Mouse (Mus musculus): ENCODE measurements around the gene Chic1. TPM values are rescaled to one million over a fixed set of nuclear protein-coding genes. Genes with fewer than 3 reads are reported as not detected.

The Chic1 gene
- polyA plus RNA-seq, 1 experiment from 2014 or later: 3.0 TPM

GRCm38 (mm10) chrX:103371627-103372026, 15.4 kb downstream of the Chic1 start:
- H3K4me3 ChIP-seq (ENCODE audit: low read depth, low read length): no peak overlapping the region
- TF ChIP-seq CTCF (IDR thresholded peaks at IDR 0.05; ENCODE audit: low read depth): peak; percentile 44
- 29% methylated on average over 2 of the region's 2 CpGs for WGBS
- ATAC-seq (ENCODE audit: insufficient read depth) (no peak), DNase-seq (peak; percentile 50)
- no peak overlapping the region for H3K9ac ChIP-seq
- H3K9me3 ChIP-seq (ENCODE audit: low read depth, low read length): no peaks in the 10 kb centered on the region
- no peak overlapping the region for H3K27ac ChIP-seq (ENCODE audit: low read depth)
- no peaks in the 10 kb centered on the region for H3K4me1 ChIP-seq (ENCODE audit: insufficient read depth)
- 0 out of 2 replicates have a peak, but pooled peaks cover 4% of the 10 kb centered on the region for H3K27me3 ChIP-seq (ENCODE audit: insufficient read depth, low read length)
- H3K4me2 ChIP-seq: no peak overlapping the region
- no peaks in the 10 kb centered on the region for H3K36me3 ChIP-seq (ENCODE audit: insufficient read depth)

- Histone ChIP-seq H3K27ac (ENCODE audit: low read depth) (no peak overlapping the region), H3K4me2 (no peak overlapping the region), H3K36me3 (ENCODE audit: insufficient read depth) (no peaks in the 10 kb centered on the region), H3K9ac (no peak overlapping the region), H3K4me1 (ENCODE audit: insufficient read depth) (no peaks in the 10 kb centered on the region), H3K4me3 (ENCODE audit: low read depth, low read length) (no peak overlapping the region), H3K9me3 (ENCODE audit: low read depth, low read length) (no peaks in the 10 kb centered on the region), H3K27me3 (ENCODE audit: insufficient read depth, low read length) (no peaks in the 10 kb centered on the region)
- WGBS: 54% methylated on average over 5 of the region's 5 CpGs
- ATAC-seq (ENCODE audit: insufficient read depth) (no peak), DNase-seq (peak; percentile 53)
- TF ChIP-seq CTCF (IDR thresholded peaks at IDR 0.05; ENCODE audit: low read depth): peak; percentile 55
Observed at GRCm38 (mm10) chrX:103374250-103374649, 18.0 kb downstream of the Chic1 start.

- Histone ChIP-seq H3K4me2 (no peak overlapping the region), H3K4me3 (ENCODE audit: low read depth, low read length) (no peak overlapping the region), H3K36me3 (ENCODE audit: insufficient read depth) (no peaks in the 10 kb centered on the region), H3K9ac (no peak overlapping the region), H3K4me1 (ENCODE audit: insufficient read depth) (no peaks in the 10 kb centered on the region), H3K27me3 (ENCODE audit: insufficient read depth, low read length) (no peaks in the 10 kb centered on the region; the same call in 1 of the 2 replicates), H3K27ac (ENCODE audit: low read depth) (no peak overlapping the region), H3K9me3 (ENCODE audit: low read depth, low read length) (no peaks in the 10 kb centered on the region)
- DNase-seq (no peak), ATAC-seq (ENCODE audit: insufficient read depth) (no peak)
- WGBS: 76% methylated on average over 3 of the region's 3 CpGs
- TF ChIP-seq CTCF (IDR thresholded peaks at IDR 0.05; ENCODE audit: low read depth): no peak
Observed at GRCm38 (mm10) chrX:103384528-103384927, 28.3 kb downstream of the Chic1 start.

GRCm38 (mm10) chrX:103388131-103388530, 31.9 kb downstream of the Chic1 start:
- H3K9me3 ChIP-seq (ENCODE audit: low read depth, low read length): no peaks in the 10 kb centered on the region
- no peak overlapping the region for H3K9ac ChIP-seq
- no peak for TF ChIP-seq CTCF (IDR thresholded peaks at IDR 0.05; ENCODE audit: low read depth)
- no peaks in the 10 kb centered on the region for H3K4me1 ChIP-seq (ENCODE audit: insufficient read depth)
- ATAC-seq (ENCODE audit: insufficient read depth): no peak
- H3K4me2 ChIP-seq: no peak overlapping the region
- H3K27ac ChIP-seq (ENCODE audit: low read depth): no peak overlapping the region
- 70% methylated on average over 3 of the region's 3 CpGs for WGBS
- no peak for DNase-seq
- no peaks in the 10 kb centered on the region; the same call in 1 of the 2 replicates for H3K27me3 ChIP-seq (ENCODE audit: insufficient read depth, low read length)
- H3K4me3 ChIP-seq (ENCODE audit: low read depth, low read length): no peak overlapping the region
- H3K36me3 ChIP-seq (ENCODE audit: insufficient read depth): no peaks in the 10 kb centered on the region

- no peaks in the 10 kb centered on the region for H3K36me3 ChIP-seq (ENCODE audit: insufficient read depth)
- no peak overlapping the region for H3K4me3 ChIP-seq (ENCODE audit: low read depth, low read length)
- ATAC-seq (ENCODE audit: insufficient read depth) (no peak), DNase-seq (no peak)
- TF ChIP-seq CTCF (IDR thresholded peaks at IDR 0.05; ENCODE audit: low read depth): no peak
- H3K9me3 ChIP-seq (ENCODE audit: low read depth, low read length): no peaks in the 10 kb centered on the region
- no peak overlapping the region for H3K9ac ChIP-seq
- H3K4me2 ChIP-seq: no peak overlapping the region
- peaks cover 3% of the 10 kb centered on the region; the same call in 1 of the 2 replicates for H3K27me3 ChIP-seq (ENCODE audit: insufficient read depth, low read length)
- 84% methylated on average over 1 of the region's 1 CpGs for WGBS
- H3K4me1 ChIP-seq (ENCODE audit: insufficient read depth): no peaks in the 10 kb centered on the region
- H3K27ac ChIP-seq (ENCODE audit: low read depth): no peak overlapping the region
Observed at GRCm38 (mm10) chrX:103393841-103394240, 37.6 kb downstream of the Chic1 start.

GRCm38 (mm10) chrX:103405021-103405420, 48.7 kb downstream of the Chic1 start:
- H3K9me3 ChIP-seq (ENCODE audit: low read depth, low read length): no peaks in the 10 kb centered on the region
- ATAC-seq (ENCODE audit: insufficient read depth): no peak
- H3K4me1 ChIP-seq (ENCODE audit: insufficient read depth): no peaks in the 10 kb centered on the region
- no peaks in the 10 kb centered on the region for H3K36me3 ChIP-seq (ENCODE audit: insufficient read depth)
- peak; percentile 2 for DNase-seq
- peaks cover 5% of the 10 kb centered on the region; the same call in 1 of the 2 replicates for H3K27me3 ChIP-seq (ENCODE audit: insufficient read depth, low read length)
- no peak overlapping the region for H3K9ac ChIP-seq
- no peak overlapping the region for H3K4me2 ChIP-seq
- H3K4me3 ChIP-seq (ENCODE audit: low read depth, low read length): no peak overlapping the region
- 34% methylated on average over 12 of the region's 13 CpGs for WGBS
- TF ChIP-seq CTCF (IDR thresholded peaks at IDR 0.05; ENCODE audit: low read depth): no peak
- H3K27ac ChIP-seq (ENCODE audit: low read depth): no peak overlapping the region

- Histone ChIP-seq H3K9ac (no peak within 1 kb of the TSS), H3K27me3 (ENCODE audit: insufficient read depth, low read length) (no peaks in the 10 kb centered on the region), H3K4me2 (no peak within 1 kb of the TSS), H3K4me3 (ENCODE audit: low read depth, low read length) (no peak within 1 kb of the TSS), H3K9me3 (ENCODE audit: low read depth, low read length) (no peaks in the 10 kb centered on the region), H3K27ac (ENCODE audit: low read depth) (no peak within 1 kb of the TSS), H3K36me3 (ENCODE audit: insufficient read depth) (no peaks in the 10 kb centered on the region), H3K4me1 (ENCODE audit: insufficient read depth) (no peaks in the 10 kb centered on the region)
- DNase-seq (no peak), ATAC-seq (ENCODE audit: insufficient read depth) (no peak)
- no peak for TF ChIP-seq CTCF (IDR thresholded peaks at IDR 0.05; ENCODE audit: low read depth)
- 73% methylated on average over 5 of the region's 5 CpGs for WGBS
Observed at GRCm38 (mm10) chrX:103414167-103414566, 57.9 kb downstream of the Chic1 start, which contains the start of gene Tsx. Gene Tsx (plus strand): TSS chrX:103414467.

- no peak for ATAC-seq (ENCODE audit: insufficient read depth)
- no peaks in the 10 kb centered on the region for H3K4me1 ChIP-seq (ENCODE audit: insufficient read depth)
- DNase-seq: no peak
- H3K27ac ChIP-seq (ENCODE audit: low read depth): no peak within 1 kb of the TSS
- 84% methylated on average over 2 of the region's 2 CpGs for WGBS
- no peaks in the 10 kb centered on the region for H3K9me3 ChIP-seq (ENCODE audit: low read depth, low read length)
- H3K27me3 ChIP-seq (ENCODE audit: insufficient read depth, low read length): no peaks in the 10 kb centered on the region; the same call in 1 of the 2 replicates
- no peaks in the 10 kb centered on the region for H3K36me3 ChIP-seq (ENCODE audit: insufficient read depth)
- no peak within 1 kb of the TSS for H3K4me2 ChIP-seq
- no peak for TF ChIP-seq CTCF (IDR thresholded peaks at IDR 0.05; ENCODE audit: low read depth)
- no peak within 1 kb of the TSS for H3K9ac ChIP-seq
- H3K4me3 ChIP-seq (ENCODE audit: low read depth, low read length): no peak within 1 kb of the TSS
Observed at GRCm38 (mm10) chrX:103421710-103422109, 65.4 kb downstream of the Chic1 start, which contains the start of gene Gm26992. Gene Gm26992 (plus strand): TSS chrX:103422010.
